ENCODE assay signal across 13 mouse cellular contexts in the genomic region with DNA sequence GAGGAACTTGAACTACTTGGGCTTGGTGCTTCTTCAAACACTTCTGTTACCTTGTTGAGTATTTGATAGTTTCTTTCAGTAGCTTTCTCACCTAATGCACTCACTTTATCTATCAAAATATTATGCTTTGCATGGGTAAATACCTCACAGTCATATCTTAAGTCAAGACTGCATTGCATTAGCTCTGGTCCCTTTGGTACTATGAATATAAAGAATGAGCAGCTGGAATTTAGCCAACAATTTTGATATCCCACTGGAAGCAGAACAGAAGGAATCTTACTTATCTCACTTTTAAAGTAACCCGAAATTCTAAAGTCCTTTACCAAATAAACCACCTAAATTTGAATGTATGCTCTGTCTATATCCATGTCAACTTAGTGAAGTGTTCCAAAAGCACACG.
DNase-seq lines count a peak whose midpoint lies in the region; ATAC-seq and TF ChIP-seq lines count a peak whose summit lies in the region.
"Had no signal": no experiment of that assay in that cellular context is flagged by ENCODE, and none has a peak within 500 bp of the region (broad histone marks: within the 10 kb centered on the region; RNA-seq: fewer than 3 reads in every experiment).

No protein-coding gene starts in this region.

- no peak for ATAC-seq in heart, embryonic 11.5 days (replicated peaks; ENCODE audit: insufficient number of reproducible peaks, low FRiP score, low TSS enrichment)
- ATAC-seq in kidney, embryonic 14.5 days (ENCODE audit: low FRiP score, low TSS enrichment): no peak
- no peak for ATAC-seq in midbrain, embryonic 11.5 days (ENCODE audit: low FRiP score)
- ATAC-seq in stomach, postnatal 0 days (ENCODE audit: low FRiP score, low TSS enrichment): peak; percentile 52; the same call in 1 of the 2 replicates
- ATAC-seq in midbrain, embryonic 15.5 days (replicated peaks): no peak

- peak overlapping the region; percentile 68; the same call in 1 of the 2 replicates for H3K27ac ChIP-seq in heart, embryonic 11.5 days (ENCODE audit: low read depth, low read length)
- peak overlapping the region; percentile 59; the same call in 1 of the 2 replicates for H3K27ac ChIP-seq in kidney, embryonic 14.5 days (ENCODE audit: low read depth, low read length)
- peak overlapping the region; percentile 67 for H3K27ac ChIP-seq in midbrain, embryonic 10.5 days (replicated peaks)
- H3K27ac ChIP-seq in midbrain, embryonic 11.5 days (ENCODE audit: low read depth, low read length): no peak overlapping the region
- no peak overlapping the region for H3K27ac ChIP-seq in stomach, postnatal 0 days (replicated peaks)
- no peak overlapping the region for H3K27ac ChIP-seq in midbrain, embryonic 15.5 days
- H3K27ac ChIP-seq: liver, embryonic 13.5 days had no signal

- H3K9me3 ChIP-seq in heart, embryonic 11.5 days (replicated peaks; ENCODE audit: control insufficient read depth, low read length): no peaks in the 10 kb centered on the region
- no peaks in the 10 kb centered on the region for H3K9me3 ChIP-seq in kidney, embryonic 14.5 days (ENCODE audit: control insufficient read depth, low read length)
- no peaks in the 10 kb centered on the region for H3K9me3 ChIP-seq in midbrain, embryonic 10.5 days (replicated peaks)
- no peaks in the 10 kb centered on the region for H3K9me3 ChIP-seq in midbrain, embryonic 11.5 days (ENCODE audit: control insufficient read depth, low read length)
- no peaks in the 10 kb centered on the region for H3K9me3 ChIP-seq in stomach, postnatal 0 days (ENCODE audit: control insufficient read depth, low read length)
- H3K9me3 ChIP-seq in midbrain, embryonic 15.5 days: no peaks in the 10 kb centered on the region
- H3K9me3 ChIP-seq: liver, embryonic 13.5 days had no signal

- no peak for DNase-seq in heart, postnatal 10 days
- DNase-seq in kidney, postnatal 10 days: no peak
- no peak for DNase-seq in midbrain, embryonic 10.5 days (ENCODE audit: low spot score)
- no peak for DNase-seq in midbrain, embryonic 11.5 days (ENCODE audit: low spot score, missing footprints)
- DNase-seq in stomach, postnatal 0 days (ENCODE audit: low spot score): no peak
- DNase-seq: adrenal gland, adult 2 months; cerebellum, adult 9-10 months; liver, embryonic 13.5 days; right cerebral cortex, postnatal 14 days; thymus, adult 2 months had no signal

- H3K4me2 ChIP-seq in heart, embryonic 11.5 days: no peak overlapping the region
- H3K4me2 ChIP-seq in kidney, embryonic 14.5 days (replicated peaks; ENCODE audit: low read depth, low read length): no peak overlapping the region
- H3K4me2 ChIP-seq in midbrain, embryonic 11.5 days: no peak overlapping the region
- H3K4me2 ChIP-seq in stomach, postnatal 0 days (replicated peaks; ENCODE audit: low read depth): no peak overlapping the region
- no peak overlapping the region for H3K4me2 ChIP-seq in midbrain, embryonic 15.5 days
- H3K4me2 ChIP-seq: liver, embryonic 13.5 days had no signal

- peaks cover 27% of the 10 kb centered on the region for H3K4me1 ChIP-seq in heart, embryonic 11.5 days (ENCODE audit: control insufficient read depth, insufficient read depth, low read length)
- H3K4me1 ChIP-seq in kidney, embryonic 14.5 days (ENCODE audit: control insufficient read depth, insufficient read depth, low read length): peaks cover 33% of the 10 kb centered on the region
- peaks cover 35% of the 10 kb centered on the region for H3K4me1 ChIP-seq in midbrain, embryonic 10.5 days
- peaks cover 17% of the 10 kb centered on the region for H3K4me1 ChIP-seq in midbrain, embryonic 11.5 days (ENCODE audit: control insufficient read depth, insufficient read depth, low read length)
- peaks cover 7% of the 10 kb centered on the region for H3K4me1 ChIP-seq in stomach, postnatal 0 days (replicated peaks; ENCODE audit: control insufficient read depth, insufficient read depth)
- peaks cover 13% of the 10 kb centered on the region for H3K4me1 ChIP-seq in midbrain, embryonic 15.5 days

- H3K9ac ChIP-seq in heart, embryonic 11.5 days (ENCODE audit: low read depth, low read length): no peak overlapping the region
- no peak overlapping the region for H3K9ac ChIP-seq in kidney, embryonic 14.5 days (ENCODE audit: low read depth, low read length)
- no peak overlapping the region for H3K9ac ChIP-seq in midbrain, embryonic 11.5 days (ENCODE audit: low read length)
- H3K9ac ChIP-seq in stomach, postnatal 0 days (ENCODE audit: low read length): no peak overlapping the region
- no peak overlapping the region for H3K9ac ChIP-seq in midbrain, embryonic 15.5 days
- H3K9ac ChIP-seq: liver, embryonic 13.5 days had no signal

- H3K4me3 ChIP-seq in heart, embryonic 11.5 days (ENCODE audit: low read depth, low read length): no peak overlapping the region
- H3K4me3 ChIP-seq in kidney, embryonic 14.5 days (ENCODE audit: low read length): no peak overlapping the region
- H3K4me3 ChIP-seq in midbrain, embryonic 10.5 days: no peak overlapping the region
- H3K4me3 ChIP-seq in midbrain, embryonic 11.5 days (ENCODE audit: low read depth, low read length): no peak overlapping the region
- no peak overlapping the region for H3K4me3 ChIP-seq in stomach, postnatal 0 days (ENCODE audit: low read depth, low read length)
- no peak overlapping the region for H3K4me3 ChIP-seq in midbrain, embryonic 15.5 days
- H3K4me3 ChIP-seq: liver, embryonic 13.5 days had no signal

- H3K27me3 ChIP-seq in heart, embryonic 11.5 days (ENCODE audit: control insufficient read depth, insufficient read depth, low read length): no peaks in the 10 kb centered on the region
- no peaks in the 10 kb centered on the region for H3K27me3 ChIP-seq in kidney, embryonic 14.5 days (ENCODE audit: control insufficient read depth, insufficient read depth, low read length)
- no peaks in the 10 kb centered on the region for H3K27me3 ChIP-seq in midbrain, embryonic 10.5 days (ENCODE audit: low read depth, poor library complexity, severe bottlenecking)
- no peaks in the 10 kb centered on the region for H3K27me3 ChIP-seq in midbrain, embryonic 11.5 days (ENCODE audit: control insufficient read depth, insufficient read depth, low read length)
- no peaks in the 10 kb centered on the region for H3K27me3 ChIP-seq in stomach, postnatal 0 days (ENCODE audit: control insufficient read depth, insufficient read depth, low read length)
- no peaks in the 10 kb centered on the region for H3K27me3 ChIP-seq in midbrain, embryonic 15.5 days (replicated peaks)
- H3K27me3 ChIP-seq: liver, embryonic 13.5 days had no signal

- intact Hi-C loops in heart, postnatal 10 days (cut with DNase I): no loop called here

- no peaks in the 10 kb centered on the region for H3K36me3 ChIP-seq in heart, embryonic 11.5 days (ENCODE audit: control insufficient read depth, insufficient read depth, low read length)
- H3K36me3 ChIP-seq in kidney, embryonic 14.5 days (ENCODE audit: control insufficient read depth, insufficient read depth, low read length): no peaks in the 10 kb centered on the region
- H3K36me3 ChIP-seq in midbrain, embryonic 10.5 days: no peaks in the 10 kb centered on the region
- no peaks in the 10 kb centered on the region for H3K36me3 ChIP-seq in midbrain, embryonic 11.5 days (ENCODE audit: control insufficient read depth, insufficient read depth, low read length)
- no peaks in the 10 kb centered on the region for H3K36me3 ChIP-seq in stomach, postnatal 0 days (ENCODE audit: control insufficient read depth, insufficient read depth, low read length)
- H3K36me3 ChIP-seq in midbrain, embryonic 15.5 days (replicated peaks): no peaks in the 10 kb centered on the region
- H3K36me3 ChIP-seq: liver, embryonic 13.5 days had no signal

- no peak for TF ChIP-seq CTCF in stomach, postnatal 0 days (IDR thresholded peaks at IDR 0.05; ENCODE audit: low read depth)

- 53% methylated on average over 2 of the region's 2 CpGs for WGBS in heart, embryonic 11.5 days (ENCODE audit: insufficient replicate concordance)
- 80% methylated on average over 2 of the region's 2 CpGs for WGBS in kidney, embryonic 14.5 days
- 83% methylated on average over 2 of the region's 2 CpGs for WGBS in midbrain, embryonic 10.5 days
- 85% methylated on average over 2 of the region's 2 CpGs for WGBS in midbrain, embryonic 11.5 days
- WGBS in stomach, postnatal 0 days: 31% methylated on average over 2 of the region's 2 CpGs
- WGBS in midbrain, embryonic 15.5 days: 87% methylated on average over 2 of the region's 2 CpGs

- no peak for TF ChIP-seq EP300 in stomach, postnatal 0 days (optimal IDR thresholded peaks at IDR 0.05)

Comparison
In these comparisons a context has a peak if more than half of its experiments do, and no peak if none do; other contexts are left out.
1. H3K27ac ChIP-seq: peak in heart, embryonic 11.5 days (single experiment), kidney, embryonic 14.5 days (single experiment) and midbrain, embryonic 10.5 days (single experiment); none in midbrain, embryonic 11.5 days (single experiment), stomach, postnatal 0 days (single experiment) and midbrain, embryonic 15.5 days (single experiment).